Mouse (Mus musculus) naive thymus-derived CD4-positive, alpha-beta T cell, adult 2 months (primary cell): Measurements from ENCODE around the gene Hao1.

Experiments
- DNase-seq: peaks from one replicate; pipeline ENCODE4 v3.0.0-alpha.2; 2011; ENCODE audit warnings: low read depth

The Hao1 gene

DNA sequence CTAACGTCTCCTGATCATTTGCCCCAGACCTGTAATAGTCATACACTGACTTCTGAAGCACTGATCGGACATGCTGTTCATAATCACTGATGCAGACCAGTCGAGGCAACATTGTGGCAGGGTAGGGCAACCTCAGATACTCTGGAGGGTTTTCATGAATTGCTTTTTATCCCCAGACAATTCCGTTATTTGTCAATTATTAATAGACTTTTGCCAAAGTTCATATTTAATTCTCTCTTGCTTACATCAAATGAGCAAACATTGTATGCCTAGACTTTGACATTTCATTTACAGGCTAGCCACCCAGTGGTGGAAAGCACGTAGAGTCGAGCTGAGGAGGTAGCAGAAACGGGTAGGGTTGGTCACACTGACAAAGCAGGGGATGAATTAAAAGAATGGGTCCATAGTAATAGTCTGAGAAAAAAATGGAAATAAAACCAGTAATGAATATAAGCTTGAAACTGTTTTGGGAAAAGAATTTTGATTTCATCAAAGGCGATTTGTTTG lies at the start of gene Hao1:
Gene Hao1, minus strand, starts transcription at position 148 of the 507 bp plus-strand sequence.
- DNase-seq, result no peak

DNA sequence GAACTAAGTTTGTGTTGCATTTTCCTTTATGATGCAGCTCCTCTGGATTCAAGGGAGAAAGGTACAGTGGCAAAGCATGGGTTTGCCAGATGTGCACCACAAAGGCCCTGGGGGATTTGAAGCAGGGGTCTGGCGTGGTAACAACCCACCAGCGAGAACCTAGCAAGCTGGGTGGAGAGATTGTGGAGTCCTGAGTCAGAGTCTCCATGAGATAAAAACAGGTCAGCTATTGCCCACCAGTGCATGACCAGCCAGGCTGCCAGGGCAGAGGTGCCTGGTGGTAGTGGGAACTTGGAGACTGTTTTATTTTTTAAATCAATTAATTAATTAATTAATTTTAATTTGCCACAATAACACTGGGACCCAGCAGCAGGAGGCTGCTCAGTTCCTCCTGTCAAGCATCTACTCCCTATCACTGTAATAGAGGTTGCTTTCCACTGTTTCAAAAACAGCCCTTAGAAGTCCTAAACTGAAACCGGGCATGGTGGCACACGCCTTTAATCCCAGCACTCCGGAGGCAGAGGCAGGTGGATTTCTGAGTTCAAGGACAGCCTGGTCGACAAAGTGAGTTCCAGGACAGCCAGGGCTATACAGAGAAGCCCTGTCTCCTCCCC lies 37.0 kb upstream of the Hao1 start:
- no peak for DNase-seq

DNA sequence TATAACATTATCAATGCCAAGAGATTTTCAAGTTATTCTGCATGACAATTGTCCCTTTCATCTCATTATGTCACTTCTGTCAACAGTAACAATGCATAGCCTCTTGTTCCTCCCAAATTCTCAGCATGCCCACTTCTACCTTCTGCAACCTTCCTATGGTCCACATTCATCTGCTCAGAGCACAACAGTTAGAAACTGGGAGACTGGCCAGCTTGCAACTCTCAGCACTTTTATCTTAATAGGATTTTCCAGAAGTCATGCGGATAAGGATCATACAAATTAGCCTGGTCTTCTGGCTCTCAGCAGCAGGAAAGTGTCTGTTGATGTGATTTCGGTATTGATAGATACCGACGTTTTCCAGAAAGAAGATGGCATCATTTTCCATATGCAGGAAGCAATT lies 31.1 kb upstream of the Hao1 start:
- DNase-seq, result no peak

DNA sequence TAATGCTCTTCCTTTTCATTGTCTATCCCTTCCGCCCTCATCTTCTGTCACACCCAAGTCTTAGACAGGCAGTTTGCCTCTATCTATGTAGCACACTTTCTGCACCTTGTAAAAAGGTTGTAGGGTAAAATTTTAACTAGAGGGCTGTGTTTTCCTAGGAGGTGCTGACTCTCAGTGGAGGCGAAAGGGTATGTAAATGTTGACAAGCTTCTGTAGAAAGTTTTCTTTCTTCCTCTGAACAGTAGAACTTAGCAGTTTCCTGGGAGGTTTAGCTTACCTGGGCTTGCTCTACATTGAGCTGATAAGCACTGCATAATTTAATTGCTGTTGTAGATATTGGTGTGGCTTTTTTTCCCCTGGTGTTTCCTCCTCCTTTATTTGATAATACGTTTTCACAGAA lies 5.3 kb upstream of the Hao1 start:
- no peak for DNase-seq

- DNase-seq, result no peak
These were observed 1.8 kb downstream of the Hao1 start for GRCm38 (mm10) chr2:134552358-134552757.

DNA sequence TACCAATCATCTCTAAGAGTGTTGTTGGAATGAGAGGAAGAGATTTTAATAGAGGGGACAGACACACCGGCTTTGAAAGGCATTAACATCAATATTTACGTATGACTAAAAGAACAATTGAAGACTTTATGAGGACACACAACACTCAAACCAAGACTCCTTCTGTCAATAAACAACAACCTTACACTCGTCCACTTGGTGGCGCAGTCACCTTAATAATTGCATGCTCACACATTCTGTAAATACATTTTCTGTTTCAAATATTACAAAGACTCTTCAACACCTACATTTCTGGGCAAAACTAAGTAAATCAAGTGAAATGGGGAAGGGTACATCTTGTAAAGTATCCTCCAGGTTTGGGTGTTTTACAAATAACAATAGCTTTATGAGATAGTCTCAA lies 4.4 kb downstream of the Hao1 start:
- peak; percentile 53 for DNase-seq

- no peak for DNase-seq
These were observed 9.1 kb downstream of the Hao1 start for GRCm38 (mm10) chr2:134545116-134545515.

DNA sequence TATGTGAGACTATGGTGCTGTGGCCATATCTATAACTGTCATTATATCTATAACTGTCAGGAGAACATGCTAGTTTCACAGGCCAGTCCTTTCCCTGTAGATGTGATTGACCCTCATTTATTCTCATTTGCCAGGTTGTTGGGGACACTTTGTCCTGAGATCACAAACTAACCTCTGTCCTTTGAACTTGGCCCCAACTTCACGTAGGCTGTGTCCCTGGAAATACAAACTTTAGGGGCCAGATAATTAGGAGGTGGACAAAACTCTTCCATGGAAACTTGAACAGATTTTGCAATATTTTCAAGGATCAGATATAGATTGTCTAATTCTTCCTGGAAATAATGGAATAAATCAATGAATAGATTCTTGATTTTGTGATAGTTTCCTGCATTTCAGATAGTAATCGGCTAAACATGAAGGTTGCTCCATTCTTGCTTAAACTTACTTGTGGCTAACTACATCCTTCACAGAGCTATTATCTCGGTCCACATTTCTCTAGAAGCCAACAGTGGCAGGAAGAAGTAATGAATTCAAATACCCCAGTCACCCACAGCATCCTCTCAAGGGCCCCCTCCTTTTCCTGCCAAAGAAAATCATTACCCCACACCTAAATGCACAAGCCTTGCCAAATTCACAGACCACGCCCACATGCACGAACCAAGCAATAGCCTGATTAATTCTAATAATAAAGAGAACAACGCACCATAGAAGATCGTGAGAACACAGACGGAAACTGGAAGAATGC lies 9.7 kb downstream of the Hao1 start:
- DNase-seq, result no peak

- no peak for DNase-seq
These were observed 10.7 kb downstream of the Hao1 start for GRCm38 (mm10) chr2:134543501-134543900.

DNA sequence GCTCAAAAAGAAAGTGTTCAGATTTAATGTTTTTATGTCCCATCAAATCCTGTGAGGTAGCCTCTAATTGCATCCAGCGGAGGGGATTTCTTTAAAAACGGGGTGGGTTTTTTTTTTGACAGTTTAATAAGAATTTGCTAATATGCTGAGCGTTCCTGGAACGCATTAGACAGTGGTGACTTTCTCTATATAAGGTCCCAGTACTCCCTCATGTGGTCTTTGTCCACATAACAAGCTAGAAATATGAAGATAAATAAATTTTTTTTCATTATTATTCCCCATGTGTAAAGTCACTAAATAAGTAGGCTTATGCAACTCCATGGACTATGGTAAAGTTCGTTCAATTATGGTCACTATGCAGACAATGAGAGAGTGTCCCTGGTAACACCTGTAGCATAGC lies 13.1 kb downstream of the Hao1 start:
- DNase-seq, result no peak

DNA sequence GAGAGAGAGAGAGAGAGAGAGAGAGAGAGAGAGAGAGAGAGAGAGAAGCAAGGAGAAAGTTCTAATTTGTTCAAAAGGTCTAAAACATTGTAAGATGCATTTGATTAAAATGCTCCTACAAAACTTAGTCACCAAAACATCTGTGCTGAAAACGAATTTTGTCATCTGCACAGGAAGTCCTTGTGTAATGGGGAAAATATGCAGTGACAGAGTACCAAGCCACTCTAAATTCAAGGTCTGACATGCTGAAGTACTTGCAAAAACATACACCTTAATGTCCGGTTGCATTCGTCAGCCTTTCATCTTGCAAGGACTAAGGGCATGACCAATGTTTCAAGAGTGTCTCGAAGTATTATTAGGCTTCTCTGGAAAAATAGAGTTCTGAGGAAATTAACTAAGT lies 15.7 kb downstream of the Hao1 start:
- DNase-seq, result no peak

- no peak for DNase-seq
These were observed 25.9 kb downstream of the Hao1 start for GRCm38 (mm10) chr2:134528122-134528810.

DNA sequence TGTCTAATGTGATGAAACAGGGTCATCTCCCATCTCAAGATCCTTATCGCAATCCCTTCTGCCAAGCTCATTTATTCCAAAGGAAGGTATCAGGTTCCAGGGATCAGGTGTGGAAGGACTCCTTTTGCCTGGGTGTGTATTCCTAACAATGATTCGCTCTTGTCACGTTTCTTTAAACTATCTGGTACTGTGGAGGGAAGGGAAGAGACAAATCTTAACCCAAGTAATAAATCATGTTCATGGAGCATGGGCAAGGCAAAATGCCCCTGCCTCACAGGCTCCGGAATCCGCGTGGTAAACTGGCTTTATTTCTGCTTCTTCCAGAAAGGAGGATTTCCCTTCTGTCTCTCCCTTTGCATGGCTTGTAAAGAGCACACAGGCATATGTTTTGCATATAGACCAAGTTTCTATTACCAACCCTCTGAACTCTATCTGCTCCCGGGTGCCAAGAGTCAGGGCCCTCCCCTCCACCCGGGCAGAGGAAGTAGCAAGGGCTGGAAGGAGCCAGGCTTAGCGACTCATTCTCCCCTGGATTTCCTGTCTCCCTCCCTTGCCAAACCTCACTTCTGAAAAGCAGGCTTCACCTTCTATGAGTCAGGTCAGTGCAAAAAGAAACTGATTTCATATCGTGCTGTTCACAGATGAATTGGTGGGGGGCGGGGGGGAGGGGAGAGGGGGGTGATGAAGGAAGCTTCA lies 26.6 kb downstream of the Hao1 start:
- DNase-seq, result no peak

GRCm38 (mm10) chr2:134518042-134518441 lies 36.1 kb downstream of the Hao1 start:
- DNase-seq, result no peak

- DNase-seq, result no peak
These were observed 54.4 kb downstream of the Hao1 start for GRCm38 (mm10) chr2:134499777-134500176.

DNA sequence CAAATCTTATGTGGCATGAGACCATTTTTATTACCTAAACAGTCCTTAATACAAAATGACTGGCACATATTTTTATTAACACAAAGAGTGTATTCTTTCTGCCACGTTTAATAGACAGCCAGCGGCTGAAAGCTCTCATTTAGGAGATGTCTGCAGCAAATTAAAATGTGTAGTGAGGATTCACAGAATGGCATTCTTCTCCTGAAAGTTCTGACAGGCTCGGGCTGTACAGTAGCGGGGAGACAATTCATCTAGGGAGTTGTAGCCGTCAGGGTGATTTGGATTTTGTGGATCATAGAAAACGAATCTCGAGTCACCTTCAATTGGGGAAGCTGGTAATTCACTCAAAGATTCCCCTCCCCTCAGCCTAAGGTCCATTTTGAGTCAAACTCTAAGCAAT lies 55.7 kb downstream of the Hao1 start:
- no peak for DNase-seq

GRCm38 (mm10) chr2:134488671-134489070 lies 65.5 kb downstream of the Hao1 start:
- DNase-seq, result no peak

- no peak for DNase-seq
These were observed 67.9 kb downstream of the Hao1 start for GRCm38 (mm10) chr2:134486055-134486834.

DNA sequence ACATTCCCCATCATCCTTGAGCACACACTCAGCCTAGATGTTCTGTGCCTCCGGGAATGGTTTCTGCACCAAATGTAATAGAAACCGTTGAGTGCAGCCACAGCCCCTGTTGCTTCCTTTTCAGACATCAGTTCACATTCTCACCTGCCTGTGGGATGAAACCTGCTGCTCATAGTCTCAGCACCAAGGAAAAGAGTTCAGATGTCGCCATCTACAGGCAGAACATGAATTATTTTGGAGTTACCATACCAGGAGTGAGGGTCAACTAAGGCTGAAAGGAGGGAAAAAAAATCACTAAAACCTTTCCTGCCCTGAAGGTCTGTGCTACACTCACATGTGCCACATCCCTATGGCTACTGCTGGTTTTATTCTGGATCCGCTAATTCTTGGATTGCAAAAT lies 71.5 kb downstream of the Hao1 start:
- DNase-seq, result no peak

DNA sequence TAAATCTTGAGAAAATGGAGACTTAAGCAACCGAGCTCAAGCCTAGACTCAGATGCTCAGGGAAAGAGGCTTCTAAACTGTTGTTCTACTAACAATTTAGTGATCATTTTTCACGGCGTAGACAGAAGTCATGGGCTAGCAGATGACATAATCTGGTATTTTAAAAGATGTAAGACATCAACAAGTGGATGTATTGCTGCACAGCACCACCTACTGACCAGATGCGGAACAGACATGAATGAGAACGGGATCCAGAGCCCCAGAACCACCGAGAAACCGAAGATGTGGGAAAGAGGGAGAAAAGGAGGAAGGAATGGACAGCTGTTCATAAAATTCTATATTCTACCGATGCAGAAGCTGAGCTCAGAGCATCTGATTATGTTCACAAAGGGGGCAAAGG lies 72.4 kb downstream of the Hao1 start:
- peak; percentile 1 for DNase-seq

- no peak for DNase-seq
These were observed 73.0 kb downstream of the Hao1 start for GRCm38 (mm10) chr2:134481174-134481573.

DNA sequence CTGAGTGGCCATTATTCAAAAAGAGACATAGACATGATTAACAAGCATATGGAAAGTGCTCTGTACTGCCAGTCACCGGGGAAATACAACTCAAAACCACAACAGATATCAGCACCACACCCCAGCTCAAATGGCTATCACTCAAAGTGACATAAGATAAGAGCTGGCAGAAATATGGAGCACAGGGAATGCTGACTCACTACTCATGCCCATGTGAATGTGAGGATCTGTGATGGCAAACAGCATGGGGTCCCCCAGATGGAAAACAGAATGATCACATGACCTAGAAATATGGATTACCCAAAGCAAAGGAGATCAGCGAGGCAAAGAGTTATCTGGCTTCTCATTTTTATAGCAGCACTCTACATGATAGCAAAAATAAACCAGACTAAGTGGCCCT lies 89.0 kb downstream of the Hao1 start:
- DNase-seq, result no peak
